Mouse (Mus musculus): ENCODE measurements around the gene Snx8. TPM values are rescaled to one million over a fixed set of nuclear protein-coding genes. Genes with fewer than 3 reads are reported as not detected.
A peak's percentile ranks its signal among the peaks of the same experiment; 100 is the strongest.

Gene Snx8
- polyA plus RNA-seq, 1 experiment from 2014 or later = 26.4 TPM

DNA sequence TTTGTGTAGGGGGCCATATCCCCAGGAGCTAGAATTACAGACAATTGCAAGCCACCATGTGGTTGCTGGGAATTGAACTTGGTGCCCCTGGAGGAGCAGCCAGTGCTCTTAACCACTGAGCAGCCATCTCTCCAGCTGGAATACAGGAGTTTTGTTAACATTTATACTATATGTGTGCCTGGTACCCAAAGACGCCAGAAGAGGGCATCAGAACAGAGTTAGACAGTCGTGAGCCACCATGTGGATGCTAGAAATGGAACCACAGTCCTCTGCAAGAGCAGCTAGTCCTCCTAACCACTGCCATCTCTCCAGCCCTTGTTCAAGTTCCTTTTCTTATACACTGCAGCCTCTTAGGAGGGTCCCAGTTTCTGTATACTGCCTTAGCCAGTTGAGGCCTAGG, 55.4 kb downstream of the Snx8 start:
- H3K4me2 ChIP-seq (replicated peaks) = no peak overlapping the region
- peaks cover 15% of the 10 kb centered on the region for H3K4me1 ChIP-seq (replicated peaks)
- peaks cover 26% of the 10 kb centered on the region for H3K36me3 ChIP-seq
- no peaks in the 10 kb centered on the region; the same call in 1 of the 2 replicates for H3K9me3 ChIP-seq
- no peak for ATAC-seq
- WGBS = 29% methylated on average over 2 of the region's 2 CpGs
- no peak overlapping the region for H3K4me3 ChIP-seq (replicated peaks)
- no peaks in the 10 kb centered on the region for H3K27me3 ChIP-seq
- no peak overlapping the region for H3K9ac ChIP-seq (replicated peaks)
- H3K27ac ChIP-seq = no peak overlapping the region

DNA sequence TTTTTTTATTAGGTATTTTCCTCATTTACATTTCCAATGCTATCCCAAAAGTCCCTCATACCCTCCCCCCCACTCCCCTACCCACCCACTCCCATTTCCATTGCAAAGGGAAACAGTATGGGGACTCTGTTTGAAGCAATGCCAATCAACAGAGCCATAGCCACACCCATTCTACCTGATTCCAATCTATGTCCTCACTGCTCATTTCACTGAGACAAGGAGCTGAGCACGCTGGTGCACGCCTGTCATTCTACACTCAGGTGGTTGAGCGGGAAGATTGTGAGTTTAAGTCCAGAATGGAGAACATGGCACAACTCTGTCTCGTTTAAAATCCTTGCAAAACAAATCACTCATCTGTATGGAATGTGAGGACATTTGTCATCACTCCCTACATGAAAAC, 56.5 kb downstream of the Snx8 start:
- H3K9me3 ChIP-seq = no peaks in the 10 kb centered on the region
- 71% methylated on average over 4 of the region's 4 CpGs for WGBS
- no peak overlapping the region; the same call in 1 of the 2 replicates for H3K27ac ChIP-seq
- peaks cover 15% of the 10 kb centered on the region for H3K4me1 ChIP-seq (replicated peaks)
- H3K9ac ChIP-seq (replicated peaks) = no peak overlapping the region
- peaks cover 26% of the 10 kb centered on the region for H3K36me3 ChIP-seq
- no peaks in the 10 kb centered on the region for H3K27me3 ChIP-seq
- no peak for ATAC-seq
- peak overlapping the region; percentile 86; the same call in 1 of the 2 replicates for H3K4me2 ChIP-seq (replicated peaks)
- H3K4me3 ChIP-seq (replicated peaks) = no peak overlapping the region; the same call in 1 of the 2 replicates

DNA sequence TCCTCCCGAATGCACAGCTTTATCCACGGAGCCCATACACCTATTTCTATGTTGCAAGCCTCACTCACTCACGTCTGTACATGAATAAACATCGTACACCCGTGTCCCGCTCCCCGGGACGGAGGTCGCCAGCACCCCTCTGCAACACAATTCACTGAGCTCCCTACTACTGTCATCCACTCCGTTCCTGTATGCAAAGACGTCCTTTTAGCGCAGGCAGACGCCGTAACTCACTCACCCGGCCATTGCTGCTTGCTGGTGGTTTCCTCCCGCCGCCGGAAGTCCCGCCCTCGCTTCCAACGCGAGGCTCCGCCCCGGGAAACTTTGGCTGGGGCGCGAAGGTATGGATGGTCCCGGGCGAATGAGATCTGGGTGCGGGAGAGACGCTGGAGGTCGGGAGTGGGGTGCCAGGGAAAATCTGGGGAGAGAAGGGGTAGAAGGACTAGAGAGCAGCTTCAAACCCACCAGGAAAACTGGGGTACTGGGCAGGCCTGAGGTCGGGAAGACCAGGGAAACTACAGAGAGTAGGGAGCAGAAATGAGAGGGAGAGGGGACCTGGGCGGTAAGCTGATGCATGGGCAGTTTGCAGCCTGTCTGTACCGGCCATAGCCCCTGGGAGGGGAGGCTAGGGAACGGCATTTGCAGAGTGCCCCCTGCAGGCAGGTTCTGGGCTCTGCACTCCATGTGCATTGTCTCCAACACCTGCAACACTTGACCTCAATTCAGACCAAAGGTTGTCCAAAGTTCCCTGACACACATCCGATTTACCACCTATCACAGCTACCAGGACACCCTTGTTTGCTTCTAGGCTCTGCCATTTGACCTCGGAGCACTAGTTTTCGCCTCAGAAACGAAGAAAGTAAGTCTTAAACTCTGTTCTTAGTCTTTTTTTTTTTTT, 57.2 kb downstream of the Snx8 start, which contains the start of gene Mrm2:
Mrm2 (minus strand) TSS at position 284 of the 898 bp plus-strand sequence.
- under 1% methylated on average over 39 of the region's 39 CpGs for WGBS
- H3K27ac ChIP-seq = peak within 1 kb of the TSS; percentile 75

DNA sequence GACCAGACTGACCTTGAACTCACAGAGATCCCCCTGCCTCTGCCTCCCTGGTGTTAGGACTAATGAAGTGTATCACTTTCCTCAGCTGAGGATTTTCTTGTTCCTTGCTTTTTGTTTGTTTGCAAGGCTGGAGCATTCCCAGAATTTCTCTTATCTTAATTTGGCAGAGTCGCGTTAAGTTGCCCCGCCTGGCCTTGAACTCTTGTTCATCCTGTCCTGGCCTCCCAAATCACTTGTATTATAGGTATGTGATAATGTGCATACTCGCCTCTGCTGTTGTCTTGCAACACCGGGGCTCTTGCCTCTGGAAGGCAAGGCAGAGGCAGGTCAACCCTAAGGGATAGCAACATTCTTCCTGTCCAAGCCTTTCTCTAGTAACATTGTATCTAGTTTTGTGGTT, 65.0 kb downstream of the Snx8 start:
- H3K36me3 ChIP-seq = peaks cover 22% of the 10 kb centered on the region
- H3K4me1 ChIP-seq (replicated peaks) = peaks cover 22% of the 10 kb centered on the region
- H3K9me3 ChIP-seq = no peaks in the 10 kb centered on the region
- H3K27ac ChIP-seq = no peak overlapping the region
- no peak overlapping the region for H3K4me2 ChIP-seq (replicated peaks)
- ATAC-seq = no peak
- no peak overlapping the region for H3K9ac ChIP-seq (replicated peaks)
- WGBS = 94% methylated on average over 5 of the region's 5 CpGs
- H3K4me3 ChIP-seq (replicated peaks) = no peak overlapping the region
- no peaks in the 10 kb centered on the region for H3K27me3 ChIP-seq

More for the DNA sequence above, 57.2 kb downstream of the Snx8 start, which contains the start of gene Mrm2:
- H3K36me3 ChIP-seq = peaks cover 26% of the 10 kb centered on the region
- H3K4me1 ChIP-seq (replicated peaks) = peaks cover 15% of the 10 kb centered on the region
- H3K9me3 ChIP-seq = no peaks in the 10 kb centered on the region
- peak within 1 kb of the TSS; percentile 75 for H3K9ac ChIP-seq (replicated peaks)
- H3K27me3 ChIP-seq = no peaks in the 10 kb centered on the region
- peak within 1 kb of the TSS; percentile 69 for H3K4me3 ChIP-seq (replicated peaks)
- ATAC-seq = peak; percentile 77
- H3K4me2 ChIP-seq (replicated peaks) = peak within 1 kb of the TSS; percentile 86

DNA sequence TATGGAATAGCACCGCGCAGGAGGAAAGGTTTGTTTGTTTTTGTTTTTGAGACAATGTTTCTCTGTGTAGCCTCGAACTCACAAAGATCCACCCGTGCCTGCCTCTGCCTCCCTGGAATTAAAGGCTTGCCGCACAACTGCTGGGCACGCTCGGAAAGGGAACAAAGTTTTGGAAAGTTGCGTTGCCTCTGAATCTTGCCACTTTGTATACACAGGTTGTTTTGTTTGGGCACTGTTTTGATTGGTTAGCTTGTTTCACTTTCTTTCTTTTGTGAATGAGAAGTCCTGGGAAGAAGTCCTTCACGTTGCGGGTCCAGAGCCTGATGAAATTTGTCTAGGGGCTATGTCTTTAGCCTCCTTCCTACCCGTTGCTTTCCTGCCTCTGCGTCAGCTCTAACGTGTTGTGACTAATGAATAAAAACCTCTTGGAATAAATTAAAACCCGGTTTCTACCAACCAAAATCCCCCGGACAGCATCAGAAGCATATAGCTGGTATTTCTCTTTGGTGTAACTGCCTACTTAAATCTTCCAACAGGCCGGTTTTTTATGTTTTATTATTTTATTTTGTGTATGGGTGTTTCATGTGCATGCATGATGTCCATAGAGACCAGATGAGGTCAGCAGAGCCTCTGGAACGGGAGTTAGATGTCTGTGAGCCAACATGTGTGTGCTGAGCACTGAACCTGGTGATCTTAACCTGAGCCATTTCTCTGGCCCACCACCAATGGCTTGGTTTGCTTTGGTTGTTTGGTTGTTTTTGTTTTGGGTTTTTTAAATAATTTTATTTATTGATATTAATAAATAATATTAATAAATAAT, 67.1 kb downstream of the Snx8 start:
- H3K27me3 ChIP-seq = no peaks in the 10 kb centered on the region

DNA sequence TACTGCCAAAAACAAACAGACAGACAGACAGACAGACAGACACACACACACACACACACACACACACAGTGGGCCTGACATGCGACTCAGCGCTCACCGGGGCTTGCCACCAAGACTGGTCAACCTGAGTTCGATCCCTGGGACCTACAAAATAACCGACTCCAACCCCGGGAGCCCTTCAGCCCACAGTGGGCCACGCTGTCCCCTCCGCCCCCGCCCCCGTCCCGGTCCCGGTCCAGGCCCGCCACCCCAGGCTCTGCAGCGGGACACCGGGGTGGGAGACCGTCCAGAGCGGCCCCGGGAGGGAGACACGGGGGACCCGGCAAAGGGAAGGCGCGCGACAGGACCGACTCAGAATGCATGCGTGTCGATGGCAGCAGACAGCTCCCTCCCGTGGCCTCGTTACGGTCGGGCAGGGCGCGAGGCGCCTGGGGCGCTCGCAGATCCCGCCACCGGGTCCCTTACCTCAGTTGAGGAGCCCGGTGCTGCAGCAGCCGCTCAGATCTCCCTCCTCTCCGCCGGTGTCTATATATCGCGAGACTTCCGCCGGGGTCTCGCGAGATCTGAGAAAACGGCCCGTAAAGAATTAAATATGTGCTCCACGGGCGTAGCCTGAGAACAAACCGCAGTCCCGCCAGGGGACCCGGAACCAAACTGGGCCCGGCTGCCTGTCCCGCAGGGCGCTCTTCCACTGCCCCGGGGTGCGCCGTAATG, 67.9 kb downstream of the Snx8 start, which contains the start of the genes Mad1l1 and Nudt1:
Mad1l1 (minus strand) TSS at position 511 of the 714 bp plus-strand sequence.
Nudt1 (plus strand) TSS at position 615 of the 714 bp plus-strand sequence.
- H3K4me2 ChIP-seq (replicated peaks) = peak within 1 kb of the TSS; percentile 79
- 0 out of 2 replicates have a peak, but pooled peaks cover 3% of the 10 kb centered on the region for H3K36me3 ChIP-seq
- H3K27me3 ChIP-seq = no peaks in the 10 kb centered on the region
- no peaks in the 10 kb centered on the region for H3K9me3 ChIP-seq
- peaks cover 22% of the 10 kb centered on the region for H3K4me1 ChIP-seq (replicated peaks)
- under 1% methylated on average over 60 of the region's 60 CpGs for WGBS
- H3K4me3 ChIP-seq (replicated peaks) = peak within 1 kb of the TSS; percentile 95
- peak within 1 kb of the TSS; percentile 76 for H3K27ac ChIP-seq
- H3K9ac ChIP-seq (replicated peaks) = peak within 1 kb of the TSS; percentile 99
- ATAC-seq = peak; percentile 94

More for the DNA sequence above, 67.1 kb downstream of the Snx8 start:
- Histone ChIP-seq H3K4me1 (replicated peaks) (peaks cover 22% of the 10 kb centered on the region), H3K27ac (peak overlapping the region; percentile 76), H3K4me3 (replicated peaks) (peak overlapping the region; percentile 95), H3K36me3 (peaks cover 7% of the 10 kb centered on the region; the same call in 1 of the 2 replicates), H3K9ac (replicated peaks) (peak overlapping the region; percentile 99), H3K9me3 (no peaks in the 10 kb centered on the region), H3K4me2 (replicated peaks) (peak overlapping the region; percentile 79)
- 1% methylated on average over 17 of the region's 17 CpGs for WGBS
- ATAC-seq = peak; percentile 11; the same call in 1 of the 2 replicates

DNA sequence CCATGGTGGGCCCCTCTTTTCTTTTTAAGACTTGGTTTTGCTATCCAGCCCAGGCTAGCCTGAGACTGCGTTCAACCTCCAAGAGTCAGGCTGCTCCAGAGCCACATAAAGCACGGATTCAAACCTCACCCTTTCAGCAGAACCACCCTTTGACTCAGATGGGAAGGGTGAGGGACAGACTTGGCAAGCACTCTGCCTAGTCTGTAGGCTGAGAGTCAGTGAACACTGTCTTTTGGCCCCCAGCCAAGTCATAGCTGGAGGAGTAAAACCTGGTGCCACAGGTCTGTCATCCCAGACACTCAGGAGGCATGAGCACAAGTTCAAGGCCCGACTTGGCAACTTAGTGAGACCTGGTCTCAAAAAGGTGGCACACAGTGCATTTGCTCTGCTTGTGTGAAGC, 72.3 kb downstream of the Snx8 start:
- WGBS = 89% methylated on average over 3 of the region's 3 CpGs
- H3K36me3 ChIP-seq = peaks cover 33% of the 10 kb centered on the region
- H3K27me3 ChIP-seq = no peaks in the 10 kb centered on the region
- H3K4me2 ChIP-seq (replicated peaks) = no peak overlapping the region
- no peak overlapping the region for H3K27ac ChIP-seq
- peaks cover 18% of the 10 kb centered on the region for H3K4me1 ChIP-seq (replicated peaks)
- no peaks in the 10 kb centered on the region for H3K9me3 ChIP-seq
- no peak overlapping the region for H3K9ac ChIP-seq (replicated peaks)
- ATAC-seq = no peak
- H3K4me3 ChIP-seq (replicated peaks) = no peak overlapping the region

DNA sequence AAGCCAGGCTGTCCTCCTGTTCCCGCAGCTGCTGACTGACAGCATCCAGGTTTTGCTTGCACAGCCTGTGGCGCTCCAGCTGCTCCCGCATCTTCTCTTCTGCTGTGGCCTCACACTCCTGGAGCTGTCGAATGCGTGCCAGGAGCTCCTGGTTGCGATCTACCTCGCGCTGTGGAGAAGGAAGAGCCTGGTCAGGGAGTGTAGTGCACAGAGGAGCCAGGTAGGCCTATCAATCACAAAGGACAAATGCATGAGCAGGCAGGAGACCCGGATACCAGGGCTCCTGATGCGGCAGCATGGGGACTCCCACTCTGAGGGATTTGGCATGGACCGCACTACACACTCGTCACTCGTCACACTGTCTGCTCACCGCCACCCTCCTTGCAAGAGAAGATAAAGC, 81.5 kb downstream of the Snx8 start:
- Histone ChIP-seq H3K9me3 (no peaks in the 10 kb centered on the region), H3K4me1 (replicated peaks) (no peaks in the 10 kb centered on the region), H3K9ac (replicated peaks) (no peak overlapping the region), H3K4me2 (replicated peaks) (no peak overlapping the region), H3K27ac (no peak overlapping the region), H3K36me3 (peaks cover 83% of the 10 kb centered on the region), H3K4me3 (replicated peaks) (no peak overlapping the region), H3K27me3 (no peaks in the 10 kb centered on the region)
- no peak for ATAC-seq
- 96% methylated on average over 14 of the region's 14 CpGs for WGBS

DNA sequence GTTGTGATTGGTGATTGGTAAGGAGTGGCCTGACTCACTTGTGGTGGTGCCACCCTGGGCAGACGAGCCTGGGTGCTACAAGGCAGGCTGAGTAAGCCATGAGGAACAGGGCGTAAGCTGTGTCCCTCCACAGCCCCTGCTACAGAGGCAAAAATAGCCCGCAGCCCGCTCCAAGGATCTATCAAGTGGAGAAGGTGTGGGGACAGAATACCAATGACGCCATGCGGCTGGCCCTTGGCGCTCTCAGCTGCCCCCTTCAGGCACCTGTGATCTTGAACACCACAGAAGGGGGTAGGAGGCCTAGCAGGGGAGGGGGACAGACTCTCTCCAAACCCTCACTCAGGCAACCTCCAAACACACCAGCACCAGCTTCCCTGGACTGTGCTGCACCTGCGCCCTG, 83.0 kb downstream of the Snx8 start:
- H3K4me2 ChIP-seq (replicated peaks) = no peak overlapping the region
- H3K4me3 ChIP-seq (replicated peaks) = no peak overlapping the region
- no peak overlapping the region for H3K27ac ChIP-seq
- 75% methylated on average over 8 of the region's 8 CpGs for WGBS
- H3K9ac ChIP-seq (replicated peaks) = no peak overlapping the region
- H3K36me3 ChIP-seq = peaks cover 80% of the 10 kb centered on the region
- no peak for ATAC-seq
- H3K9me3 ChIP-seq = no peaks in the 10 kb centered on the region
- H3K27me3 ChIP-seq = no peaks in the 10 kb centered on the region
- H3K4me1 ChIP-seq (replicated peaks) = no peaks in the 10 kb centered on the region

DNA sequence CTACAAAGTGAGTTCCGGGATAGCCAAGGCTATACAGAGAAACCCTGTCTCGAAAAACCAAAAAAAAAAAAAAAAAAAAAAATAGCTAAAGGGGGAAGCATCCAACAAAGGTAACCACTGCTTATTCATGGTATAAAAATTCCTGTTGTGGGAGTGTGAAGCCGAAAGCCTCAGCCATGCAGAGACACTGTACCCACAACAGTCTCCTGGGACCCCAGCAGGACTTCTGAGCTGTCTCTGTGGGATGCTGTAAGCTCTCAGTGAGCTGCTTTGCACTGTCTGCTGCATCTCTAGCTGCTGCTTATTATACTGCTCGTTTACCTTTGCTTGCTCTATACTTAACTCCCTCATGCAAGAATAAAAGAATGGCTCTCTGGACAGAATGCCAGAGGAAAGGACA, 90.8 kb downstream of the Snx8 start:
- no peak for ATAC-seq
- Histone ChIP-seq H3K27me3 (no peaks in the 10 kb centered on the region), H3K27ac (no peak overlapping the region), H3K9ac (replicated peaks) (no peak overlapping the region), H3K4me1 (replicated peaks) (no peaks in the 10 kb centered on the region), H3K36me3 (peaks cover 77% of the 10 kb centered on the region), H3K4me3 (replicated peaks) (no peak overlapping the region), H3K9me3 (no peaks in the 10 kb centered on the region), H3K4me2 (replicated peaks) (no peak overlapping the region)
- WGBS = 78% methylated on average over 4 of the region's 4 CpGs

DNA sequence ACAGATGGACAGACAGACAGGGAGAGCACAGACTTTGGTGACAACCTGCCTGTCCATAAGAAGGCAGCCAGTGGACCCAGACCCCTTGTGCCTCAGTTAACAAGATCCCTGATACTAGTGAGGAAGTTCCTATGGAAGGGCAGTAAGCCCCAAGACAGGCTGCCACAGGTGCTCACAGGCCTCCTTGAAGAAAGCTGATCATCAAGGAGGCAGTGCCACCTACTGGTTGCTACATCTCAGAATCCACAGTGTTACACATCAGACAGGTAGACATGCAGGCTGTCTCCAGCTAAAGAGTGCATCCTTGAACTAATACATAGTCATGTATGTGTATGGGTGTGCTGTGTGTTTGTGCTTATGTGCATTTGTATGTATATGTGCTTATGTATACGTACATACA, 96.9 kb downstream of the Snx8 start:
- Histone ChIP-seq H3K4me2 (replicated peaks) (no peak overlapping the region), H3K9me3 (no peaks in the 10 kb centered on the region), H3K27me3 (no peaks in the 10 kb centered on the region), H3K4me1 (replicated peaks) (no peaks in the 10 kb centered on the region), H3K27ac (no peak overlapping the region), H3K9ac (replicated peaks) (no peak overlapping the region), H3K4me3 (replicated peaks) (no peak overlapping the region), H3K36me3 (peaks cover 57% of the 10 kb centered on the region)
- 88% methylated on average over 1 of the region's 1 CpGs for WGBS
- 0 out of 2 replicates have a peak, but pooled peaks have one; percentile 69 for ATAC-seq
